Mouse (Mus musculus) right cerebral cortex, postnatal 14 days (tissue): Measurements from ENCODE around the gene Gata3.

Experiments
- DNase-seq: peaks from one replicate; pipeline ENCODE4 v3.0.0; 2022

The Gata3 gene

DNA sequence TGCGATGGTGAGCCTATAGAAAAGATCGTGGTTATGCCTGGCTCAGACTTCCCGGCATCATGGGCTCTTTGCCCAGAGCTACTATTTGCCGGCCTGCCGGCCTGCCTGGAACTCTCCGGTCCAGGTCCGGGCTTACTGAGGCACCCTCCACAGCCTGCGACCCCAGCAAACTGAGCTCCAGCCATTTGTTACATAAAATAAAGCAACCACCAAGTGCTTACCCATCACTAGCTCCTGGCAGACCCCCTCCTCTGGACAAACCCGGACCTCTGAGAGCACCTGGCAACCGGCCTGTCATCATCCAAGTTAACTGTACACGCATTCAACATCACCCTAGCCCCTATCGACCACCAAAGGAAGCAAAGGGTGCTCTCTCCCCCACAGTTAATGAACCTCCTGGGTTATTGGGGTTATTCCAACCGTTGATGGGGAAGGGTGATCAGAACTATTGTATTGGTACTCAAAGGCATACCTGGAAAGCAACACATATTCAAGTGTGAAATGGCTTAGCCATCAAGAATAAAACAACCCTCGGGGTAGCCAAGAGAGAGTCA lies 4.5 kb downstream of the Gata3 start:
- DNase-seq: no peak

DNA sequence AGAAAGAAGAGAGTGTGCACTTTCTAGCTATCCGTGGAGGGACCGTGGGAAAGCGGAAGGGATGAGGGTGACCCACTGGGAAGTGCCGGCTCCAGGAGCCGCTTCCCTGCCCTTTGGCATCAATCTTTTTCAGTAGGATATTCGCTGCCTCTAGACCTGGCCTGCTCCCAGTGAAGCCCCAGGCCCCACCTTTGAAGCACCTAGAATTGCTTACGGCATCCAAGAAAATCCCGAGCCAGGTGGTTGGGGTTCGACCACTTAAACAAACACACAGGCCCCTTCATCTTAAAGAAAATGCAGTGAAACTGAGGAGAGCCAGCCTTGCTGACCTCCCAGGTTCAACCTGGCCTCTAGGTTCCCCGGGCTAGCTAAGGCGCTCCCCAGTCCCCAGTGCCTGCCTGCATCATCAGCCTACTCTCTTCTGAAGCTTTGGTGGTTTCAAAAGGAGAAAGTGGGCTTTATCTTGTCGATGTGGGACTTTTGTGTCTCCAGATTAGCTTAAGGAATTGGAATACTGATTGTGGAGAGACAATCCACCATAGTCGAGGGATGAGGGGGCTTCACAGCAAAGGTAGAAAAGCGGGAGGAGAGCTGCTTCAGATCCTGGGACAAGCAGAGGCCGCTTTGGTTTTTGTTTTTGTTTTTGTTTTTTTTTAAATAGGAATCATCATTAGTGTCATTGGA lies 5.2 kb downstream of the Gata3 start:
- DNase-seq: no peak

DNA sequence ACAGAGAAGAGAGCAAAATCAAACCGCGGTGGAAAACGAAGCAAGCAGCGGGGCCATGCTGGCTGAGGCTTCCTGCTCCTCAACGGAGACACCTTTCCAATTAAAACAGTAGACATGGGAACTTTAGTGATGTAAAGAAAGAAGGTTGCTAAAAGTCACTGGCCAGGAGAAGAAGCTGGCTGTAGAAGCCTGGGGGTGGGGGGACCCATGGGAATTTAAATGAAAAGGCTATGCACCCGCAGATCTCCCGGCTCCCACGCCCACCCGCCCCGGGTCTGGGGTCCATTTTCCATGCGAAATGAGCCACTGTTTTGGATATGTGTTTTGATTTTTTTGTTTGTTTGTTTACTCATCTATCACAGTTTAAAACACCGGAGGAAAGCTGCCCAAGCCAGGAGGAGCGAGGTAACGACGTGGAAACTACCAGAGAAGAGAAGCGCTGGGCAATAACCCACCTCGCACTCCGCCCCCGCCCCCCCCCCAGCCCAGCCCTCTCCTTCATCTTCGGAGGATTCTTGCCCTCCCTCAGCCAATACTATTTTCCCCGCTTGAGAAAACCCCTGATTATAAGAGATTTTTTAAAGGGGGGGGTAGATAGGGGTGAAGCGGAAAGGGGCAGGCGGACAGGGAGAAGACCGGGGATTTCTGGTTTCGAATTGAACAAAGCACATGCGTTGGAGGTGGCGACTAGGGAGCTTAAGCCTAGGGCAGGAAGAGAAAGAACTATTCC lies 5.9 kb downstream of the Gata3 start:
- DNase-seq: no peak

DNA sequence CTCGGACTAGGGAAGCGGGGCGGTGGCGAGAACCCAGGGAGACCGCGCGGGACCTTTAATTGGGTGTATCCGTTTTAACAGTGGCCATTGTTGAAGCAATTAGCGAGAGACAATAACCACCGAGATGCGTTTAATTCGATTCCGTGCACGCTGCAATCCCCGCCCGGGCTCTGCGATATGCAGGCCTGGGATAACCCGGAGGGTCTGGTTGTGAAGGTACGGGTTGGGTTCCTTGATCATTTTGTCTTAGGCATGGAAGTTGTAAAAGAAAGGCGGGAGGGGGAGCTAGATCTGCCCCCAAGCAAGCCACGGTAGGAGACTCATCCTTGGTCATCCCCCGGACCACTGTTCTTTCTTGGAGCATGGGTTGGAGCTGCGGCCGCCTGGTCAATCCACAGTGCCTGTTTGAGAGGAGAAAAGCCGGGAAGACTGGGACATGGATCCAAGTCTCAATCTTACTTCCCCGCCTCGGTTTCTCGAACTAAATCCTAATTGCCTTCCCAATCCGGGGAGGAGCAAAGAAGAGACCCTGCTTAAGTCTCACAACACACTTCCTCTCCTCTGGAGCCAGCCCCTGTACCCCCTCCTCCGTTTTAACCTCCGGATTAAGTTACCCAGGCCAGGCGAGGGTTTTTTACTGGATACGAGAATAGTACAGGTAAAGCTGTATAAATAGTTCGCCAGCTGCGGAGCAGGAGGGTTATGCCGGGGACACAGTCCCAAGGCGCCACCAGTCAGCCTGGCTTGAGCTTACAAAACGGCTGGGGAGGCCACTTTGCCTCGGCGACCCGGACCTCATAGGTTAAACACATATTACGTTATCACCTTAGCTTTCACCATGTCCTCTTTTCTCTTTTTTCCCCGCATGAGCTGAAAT lies 6.7 kb downstream of the Gata3 start:
- DNase-seq: no peak

DNA sequence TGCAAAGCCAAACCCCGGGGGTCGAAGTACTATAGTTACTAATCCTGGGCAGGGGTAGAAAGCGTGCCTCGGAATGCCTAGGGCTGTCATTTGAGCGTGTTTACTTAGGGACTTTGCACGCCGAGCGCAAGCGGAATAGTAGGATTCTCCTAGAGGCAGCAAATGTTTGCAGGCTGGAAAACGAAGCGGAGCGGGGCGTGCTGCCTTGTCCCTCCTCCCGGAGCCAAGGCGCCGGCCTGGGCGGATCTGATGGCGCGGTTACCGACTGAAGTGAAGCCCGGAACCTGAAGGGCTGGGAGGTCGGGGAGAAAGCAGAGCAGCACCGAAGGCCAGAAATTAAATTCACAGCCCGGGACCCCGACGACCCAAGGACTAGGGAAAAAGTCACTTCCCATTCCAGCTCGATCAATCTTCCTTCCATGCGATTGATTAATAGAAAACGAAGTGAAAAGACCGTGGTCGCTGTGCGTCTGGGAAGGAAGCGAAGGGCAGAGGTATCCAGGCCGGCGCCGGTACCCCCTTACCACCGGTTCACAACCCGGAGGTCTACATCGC lies 7.4 kb downstream of the Gata3 start:
- DNase-seq: no peak

DNA sequence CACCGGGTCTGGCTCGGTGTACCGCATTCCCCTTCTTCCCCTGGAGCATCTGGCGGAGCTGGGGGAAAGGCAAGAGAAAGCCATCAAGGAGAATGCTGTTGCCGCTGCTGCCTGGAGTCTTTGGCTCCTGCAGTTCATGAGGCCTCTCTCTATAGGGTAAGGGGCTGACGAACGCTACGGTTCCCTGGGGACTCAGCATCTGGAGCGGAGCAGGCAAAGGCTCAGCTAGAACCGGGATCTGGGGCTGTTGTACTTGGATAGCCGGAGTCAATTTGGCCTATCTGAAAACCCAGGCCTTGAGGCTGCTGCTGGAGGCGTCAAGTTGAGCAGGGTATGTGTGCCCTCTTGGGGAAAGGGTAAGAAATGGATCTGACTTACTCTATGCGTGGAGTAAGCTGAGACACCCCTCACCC lies 8.2 kb downstream of the Gata3 start:
- no peak for DNase-seq

DNA sequence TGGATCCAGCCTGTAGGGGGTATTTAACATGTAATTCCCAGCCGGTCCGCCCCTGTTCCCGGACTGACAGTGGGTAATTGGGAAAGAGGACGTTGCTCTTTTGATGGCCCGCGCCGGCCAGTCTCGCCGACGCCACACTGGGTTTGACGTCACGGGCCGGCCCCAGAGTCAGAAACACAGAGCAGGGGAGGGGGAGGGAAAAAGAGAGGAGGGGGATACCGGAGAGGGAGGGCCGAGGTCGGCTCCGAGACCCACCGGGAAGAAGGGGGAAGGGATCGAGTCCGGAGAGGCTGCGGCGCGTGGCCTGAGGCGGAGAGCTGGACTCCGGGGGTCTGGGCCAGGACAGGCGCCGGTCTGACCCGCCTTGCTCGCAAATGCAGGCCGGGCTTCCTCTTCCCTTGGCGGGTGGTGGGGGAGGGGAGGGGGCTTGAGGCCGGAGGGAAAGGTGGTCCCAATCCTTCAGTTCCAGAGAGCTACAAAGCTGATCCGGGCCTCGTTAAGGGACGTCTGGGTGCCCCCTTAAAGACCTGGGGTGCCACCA lies 8.7 kb downstream of the Gata3 start, which contains the start of gene 4930412O13Rik:
4930412O13Rik (plus strand) TSS at position 202 of the 541 bp plus-strand sequence.
- no peak for DNase-seq

DNA sequence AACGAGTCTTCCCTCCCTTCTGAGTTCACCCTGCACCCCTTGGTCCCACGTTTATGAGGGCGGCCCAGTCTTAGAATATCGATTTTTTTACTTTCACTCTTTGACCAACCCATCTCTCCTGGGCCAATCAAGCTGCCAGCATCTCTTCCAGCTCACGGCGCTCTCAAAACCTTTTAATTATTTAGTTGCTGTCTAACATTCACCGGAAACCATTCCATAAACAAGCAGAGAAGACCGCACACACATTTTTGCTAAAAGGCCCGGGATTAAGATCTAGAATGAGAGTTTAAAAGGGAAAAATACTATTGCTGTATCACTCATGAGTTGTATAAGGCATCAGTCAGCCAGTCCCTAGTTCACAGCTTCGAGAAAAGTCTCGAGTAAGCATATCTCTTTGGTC lies 9.6 kb downstream of the Gata3 start:
- no peak for DNase-seq

DNA sequence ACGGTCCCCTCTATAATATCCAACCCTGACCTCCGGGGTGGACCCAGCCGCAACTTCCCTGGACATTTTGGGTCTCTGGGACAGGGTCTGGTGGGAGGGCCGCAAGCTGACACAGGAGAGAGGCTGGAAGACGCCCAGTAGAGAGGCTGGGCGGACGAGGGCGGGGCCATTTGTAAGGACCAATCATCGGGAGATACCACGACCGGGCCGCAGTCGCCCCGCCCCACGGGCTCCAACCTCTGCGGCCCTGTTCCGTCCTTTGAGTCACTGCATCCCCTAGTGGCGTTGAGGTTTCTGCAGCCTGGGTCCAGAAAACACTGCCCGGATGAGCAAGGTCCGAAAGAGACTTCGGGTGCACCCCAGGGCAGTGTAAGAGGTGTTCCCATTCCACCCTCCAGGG lies 10.3 kb downstream of the Gata3 start:
- peak; percentile 58 for DNase-seq

DNA sequence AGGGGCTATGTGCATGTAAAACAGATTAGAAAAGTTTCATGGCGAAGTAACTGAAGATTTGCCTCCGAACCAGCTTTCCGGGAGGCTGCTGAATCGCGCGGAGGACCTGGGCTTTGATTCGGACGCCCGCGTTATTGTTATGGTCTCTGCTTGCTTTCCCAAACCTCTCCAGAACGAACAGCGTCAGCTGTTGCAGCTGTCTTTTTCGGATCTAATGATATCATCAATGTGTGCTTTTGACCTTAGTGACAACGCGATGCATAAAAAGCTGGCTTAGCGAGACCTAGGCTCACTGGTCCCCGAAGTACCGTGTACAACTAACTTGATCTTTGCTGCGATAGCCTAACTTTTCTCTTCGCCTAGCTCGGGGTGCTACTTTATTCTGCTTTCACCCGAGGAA lies 10.7 kb downstream of the Gata3 start:
- no peak for DNase-seq

DNA sequence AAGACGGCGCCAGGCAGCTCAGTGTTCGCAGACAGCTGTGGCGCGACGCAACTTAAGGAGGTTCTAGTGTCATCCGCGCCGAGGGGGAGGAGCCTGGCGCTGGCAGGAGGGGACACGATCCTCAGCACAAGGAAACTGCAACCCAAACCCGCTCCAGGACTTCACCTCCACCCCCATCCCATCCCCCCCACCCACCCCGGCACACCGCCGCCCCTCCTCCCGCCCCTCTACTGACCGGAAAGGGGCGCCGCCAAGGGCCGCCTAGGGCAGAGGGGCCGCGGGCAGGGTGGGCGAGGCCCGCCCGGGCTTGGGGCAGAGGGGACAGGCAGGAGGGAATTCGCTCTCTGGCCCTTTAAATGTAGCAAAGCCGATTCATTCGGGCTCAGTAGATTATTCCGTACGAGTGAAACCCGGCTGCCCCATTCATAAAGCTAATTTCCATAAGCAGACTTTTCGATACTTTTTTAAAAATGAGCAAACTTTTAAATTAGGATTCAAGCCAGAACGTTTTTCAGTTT lies 11.2 kb downstream of the Gata3 start:
- no peak for DNase-seq

DNA sequence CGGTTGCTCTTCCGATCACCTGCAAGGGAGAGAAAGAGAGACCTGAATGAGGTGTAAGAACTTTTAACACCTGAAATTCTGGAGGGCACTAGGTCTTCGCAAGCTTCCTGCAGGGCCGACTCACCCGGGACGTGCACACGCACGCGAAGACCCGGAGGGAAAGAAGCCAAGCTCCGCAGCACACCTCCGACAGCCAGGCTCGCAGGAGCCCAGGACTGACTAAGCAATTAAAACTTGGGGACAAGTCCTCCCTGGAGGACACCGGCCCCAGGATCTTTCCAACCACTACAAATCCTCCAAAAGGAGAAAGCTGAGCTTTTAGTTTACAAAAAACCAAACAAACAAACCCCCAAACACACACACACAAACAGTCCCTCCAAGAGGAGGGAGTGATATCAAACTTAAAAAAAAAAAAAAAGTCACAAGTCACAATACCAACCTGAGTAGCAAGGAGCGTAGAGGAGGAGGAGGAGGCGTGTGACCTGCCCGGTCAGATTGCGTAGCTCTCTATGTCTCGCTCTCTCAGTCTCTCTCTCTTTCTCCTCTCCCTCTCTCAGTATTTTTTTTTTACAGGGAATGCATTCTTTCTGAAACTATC lies 11.8 kb downstream of the Gata3 start:
- no peak for DNase-seq

DNA sequence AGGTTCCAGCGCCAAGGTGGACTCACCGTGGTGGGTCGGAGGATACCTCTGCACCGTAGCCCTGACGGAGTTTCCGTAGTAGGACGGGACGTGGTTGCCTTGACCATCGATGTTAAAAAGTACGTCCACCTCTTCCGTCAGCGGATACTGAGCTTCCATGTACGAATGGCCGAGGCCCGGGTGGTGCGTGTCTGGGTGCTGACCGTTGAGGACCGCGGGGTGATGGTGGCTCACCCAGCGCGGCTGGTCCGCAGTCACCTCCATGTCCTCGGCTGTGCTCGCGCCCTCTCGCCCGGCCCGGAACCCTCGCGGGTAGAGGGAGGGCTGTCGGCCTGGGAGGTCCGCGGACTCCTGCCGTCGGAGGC lies 12.5 kb downstream of the Gata3 start:
- DNase-seq: no peak

DNA sequence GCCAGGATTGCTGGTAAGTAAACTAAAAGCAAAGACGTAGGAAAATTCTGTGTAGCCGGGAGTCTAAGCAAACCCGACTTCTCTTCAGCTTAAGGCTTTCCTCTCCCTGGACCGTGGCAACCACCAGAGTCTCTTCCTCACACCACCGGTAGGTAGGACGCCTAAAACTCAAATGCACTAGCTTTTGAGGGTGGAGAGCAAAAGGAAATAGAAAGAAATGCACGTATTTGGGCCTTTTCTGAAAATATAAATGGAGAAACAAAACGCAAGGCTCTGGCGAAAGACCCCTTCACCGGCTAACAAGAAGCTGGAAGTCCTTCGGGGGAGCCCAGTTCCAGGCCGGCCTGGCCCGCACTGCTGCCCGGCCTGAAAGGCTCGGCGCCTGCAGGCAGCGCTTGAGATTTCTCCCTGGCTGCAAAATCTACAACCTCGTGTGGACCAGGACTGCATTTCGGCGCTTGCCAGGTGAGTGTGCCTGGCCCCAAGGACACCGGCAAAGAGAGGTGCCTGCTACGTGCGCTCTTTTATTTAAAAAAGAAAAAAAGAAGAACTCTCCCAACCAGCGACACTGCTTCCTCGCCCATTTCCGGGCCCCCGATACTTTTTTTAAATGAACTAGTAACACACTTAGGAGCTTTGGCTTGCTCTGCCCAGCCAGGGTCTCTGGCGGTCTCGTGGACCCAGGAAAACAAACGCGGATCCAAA lies 13.1 kb downstream of the Gata3 start:
- no peak for DNase-seq

DNA sequence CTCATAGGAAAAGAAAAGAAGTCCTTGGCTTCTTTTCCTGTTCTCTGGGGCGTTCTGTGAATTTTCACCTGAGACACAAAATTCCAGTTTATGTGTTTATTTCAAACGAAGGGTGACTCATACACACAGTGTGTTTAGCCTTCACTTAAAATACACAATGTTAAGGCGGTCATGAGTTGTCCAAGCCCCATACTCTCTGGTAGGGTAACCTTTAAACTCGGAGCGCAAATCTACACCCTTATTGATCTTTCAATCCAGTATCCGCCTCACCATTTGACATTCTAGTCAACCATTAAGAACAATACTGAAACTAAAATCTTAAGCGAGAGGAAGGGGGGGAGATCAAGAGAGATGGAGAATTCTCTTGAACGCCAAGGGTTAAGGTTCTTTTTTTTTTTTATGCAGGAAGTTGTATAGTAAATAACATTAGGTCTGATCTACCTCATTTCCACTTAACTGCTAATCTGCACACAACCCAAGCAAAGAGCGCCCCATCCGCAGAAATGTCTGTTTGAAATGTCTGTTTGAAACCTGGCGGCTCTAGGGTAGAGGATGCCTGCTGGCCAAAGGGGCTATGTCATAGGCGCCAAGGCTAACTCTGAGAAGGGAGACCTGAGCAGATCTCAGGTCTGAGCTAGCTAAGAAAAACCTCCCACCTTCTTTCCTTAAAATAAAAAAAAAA lies 14.0 kb downstream of the Gata3 start:
- DNase-seq: no peak

DNA sequence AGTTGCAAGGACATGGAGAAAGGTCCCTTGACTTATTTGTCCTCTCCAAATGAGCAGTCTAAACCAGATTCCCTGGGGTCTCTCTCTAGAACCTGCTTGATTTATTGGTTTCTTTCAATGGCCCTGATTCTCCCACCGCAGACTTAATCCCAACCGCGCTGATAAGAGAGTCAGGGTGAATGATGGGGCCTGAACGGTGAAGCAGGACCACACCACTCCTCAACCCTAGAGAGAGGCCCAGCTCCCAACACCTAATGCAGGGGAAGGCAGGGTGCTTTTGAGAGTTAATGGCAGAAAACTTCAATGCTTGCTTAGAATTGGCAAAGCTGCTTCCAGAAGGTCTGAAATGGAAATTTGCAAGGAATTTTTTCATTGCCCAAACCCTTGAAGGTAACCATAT lies 14.6 kb downstream of the Gata3 start:
- DNase-seq: no peak

DNA sequence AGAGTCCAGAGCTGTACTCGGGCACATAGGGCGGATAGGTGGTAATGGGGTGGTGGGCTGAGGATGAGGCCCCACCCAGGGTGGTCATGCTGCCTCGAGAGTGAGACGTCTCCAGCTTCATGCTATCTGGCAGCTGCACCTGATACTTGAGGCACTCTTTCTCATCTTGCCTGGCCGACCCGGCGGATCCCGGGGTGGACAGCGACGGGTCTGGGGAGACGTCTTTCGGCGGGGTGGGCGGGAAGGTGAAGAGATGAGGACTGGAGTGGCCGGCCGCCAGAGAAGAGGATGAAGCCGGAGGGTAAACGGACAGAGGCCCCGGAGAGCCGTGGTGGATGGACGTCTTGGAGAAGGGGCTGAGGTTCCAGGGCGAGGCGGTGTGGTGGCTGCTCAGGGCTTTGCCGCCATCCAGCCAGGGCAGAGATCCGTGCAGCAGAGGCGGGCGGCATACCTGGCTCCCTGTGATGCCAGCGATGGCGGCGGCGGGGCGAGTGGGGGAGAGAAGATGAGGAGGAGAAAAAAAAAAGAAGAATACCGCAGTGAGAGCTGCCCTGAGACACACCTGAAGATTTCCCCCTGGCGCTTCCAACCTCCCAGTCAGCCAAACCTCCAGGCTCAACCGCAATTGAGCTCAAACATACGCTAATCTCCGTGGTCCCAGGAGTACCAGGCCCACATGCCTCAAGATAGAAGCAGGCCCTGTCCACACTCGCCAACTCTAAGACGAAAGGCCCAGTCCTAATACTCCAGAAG lies 15.2 kb downstream of the Gata3 start:
- DNase-seq: no peak

DNA sequence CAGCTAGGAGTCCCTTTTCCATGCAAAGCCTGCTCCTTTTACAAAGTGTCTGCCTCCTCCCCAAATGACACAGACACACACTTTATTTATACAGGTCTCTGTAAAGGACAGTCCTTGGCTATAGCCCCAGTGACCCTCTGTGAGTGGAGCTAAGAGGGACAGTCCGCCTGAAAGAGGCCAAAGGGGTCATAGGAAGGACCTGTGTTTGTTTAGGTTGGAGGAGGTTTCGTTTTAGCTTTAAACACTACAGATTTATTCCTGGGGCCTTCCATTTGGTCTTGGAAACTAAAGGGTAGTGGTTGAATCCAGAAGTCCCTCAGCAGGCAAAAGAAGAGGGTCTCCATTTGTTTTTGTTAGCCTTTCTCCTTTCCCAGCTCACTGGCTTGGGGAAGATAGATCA lies 16.1 kb downstream of the Gata3 start:
- DNase-seq: no peak

DNA sequence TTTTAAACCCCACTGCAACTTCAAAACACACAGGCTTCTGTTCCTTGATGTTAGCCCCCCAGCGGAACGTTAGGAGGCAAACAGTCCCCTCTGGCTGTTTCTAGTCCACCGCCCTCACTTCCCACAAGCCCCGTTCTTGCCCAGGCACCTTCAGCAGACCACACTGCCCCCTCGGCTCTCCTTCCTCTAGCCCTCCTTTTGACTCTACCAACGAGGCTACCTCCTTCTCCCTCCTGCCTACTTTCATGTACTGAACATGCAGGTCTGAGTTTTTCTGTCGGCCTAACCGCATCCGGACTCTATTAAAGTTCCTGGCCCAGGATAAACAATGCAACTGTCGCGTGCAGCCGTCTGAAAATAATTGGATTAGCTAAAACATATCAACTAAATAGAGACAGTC lies 17.2 kb downstream of the Gata3 start:
- DNase-seq: no peak

DNA sequence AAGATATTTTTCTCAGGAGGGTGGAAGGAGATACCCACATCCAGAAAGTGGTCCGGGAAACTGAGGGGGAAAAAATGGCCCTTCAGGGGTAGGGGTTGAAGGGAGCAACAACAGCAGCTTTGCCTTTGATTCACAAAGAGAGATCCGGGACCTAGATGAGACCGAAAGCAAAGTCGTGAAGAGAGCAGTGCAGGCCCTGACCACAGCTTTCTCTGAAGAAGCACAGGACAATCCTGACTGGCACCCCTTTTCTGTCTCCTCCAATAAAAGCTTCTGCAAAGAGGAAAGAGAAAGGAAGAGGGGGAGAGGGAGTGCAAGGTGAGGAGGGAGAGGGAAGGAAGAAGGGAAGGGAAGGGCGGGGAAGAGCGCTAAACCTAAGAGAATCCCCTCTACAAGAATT lies 18.0 kb downstream of the Gata3 start:
- no peak for DNase-seq
